Mouse (Mus musculus) CH12.LX (cell line): ENCODE data around the gene Psap.

Experiments used
- CHD1 ChIP-seq: IDR thresholded peaks from 2 replicates; pipeline ENCODE4 v1.6.1; 2012; ENCODE audit warnings: low read depth, low read length, improper control_type of control experiment, inconsistent platforms
- CTCF ChIP-seq, 2 experiments: IDR thresholded peaks in 1 of 2; conservative IDR thresholded peaks in 1 of 2; 2 replicates each; pipeline ENCODE4 v1.5.1; 2011 to 2012; ENCODE audit warnings: low read depth in 2 of 2, low read length in 2 of 2, improper control_type of control experiment in 1 of 2, inconsistent platforms in 1 of 2, mild to moderate bottlenecking in 1 of 2, moderate library complexity in 1 of 2
- ELF1 ChIP-seq: IDR thresholded peaks from 2 replicates; pipeline ENCODE4 v1.6.1; 2014; ENCODE audit warnings: low read depth, mild to moderate bottlenecking, inconsistent platforms, low read length, improper control_type of control experiment
- JUN ChIP-seq: IDR thresholded peaks from 2 replicates; pipeline ENCODE4 v1.6.1; 2011; ENCODE audit warnings: low read depth, mild to moderate bottlenecking, low read length, improper control_type of control experiment, moderate library complexity; ENCODE audit not compliant: insufficient read depth
- JUND ChIP-seq: conservative IDR thresholded peaks from 2 replicates; pipeline ENCODE4 v1.6.1; 2011; ENCODE audit warnings: low read depth, low read length, improper control_type of control experiment
- MYC ChIP-seq: IDR thresholded peaks from 2 replicates; pipeline ENCODE4 v1.6.1; 2011; ENCODE audit warnings: low read depth, mild to moderate bottlenecking, improper control_type of control experiment, low read length
- POLR2A ChIP-seq: IDR thresholded peaks from 2 replicates; pipeline ENCODE4 v1.6.1; 2011; ENCODE audit warnings: low read depth, mild to moderate bottlenecking, improper control_type of control experiment, low read length
- RAD21 ChIP-seq: IDR thresholded peaks from 2 replicates; pipeline ENCODE4 v1.6.1; 2011; ENCODE audit warnings: low read depth, mild to moderate bottlenecking, low read length, improper control_type of control experiment, moderate library complexity
- TBP ChIP-seq: conservative IDR thresholded peaks from 2 replicates; pipeline ENCODE4 v1.6.1; 2011; ENCODE audit warnings: low read depth, low read length, improper control_type of control experiment

GRCm38 (mm10) chr10:60234006-60234405, 43.4 kb upstream of the Psap start:
- peak in 1 of 2 experiments; percentile 63; a peak in 2 of 4 replicates for TF ChIP-seq CTCF (conservative IDR thresholded peaks at IDR 0.05 in 1 of 2, IDR thresholded peaks at IDR 0.05 in 1 of 2; ENCODE audit: low read depth in 2 of 2, low read length in 2 of 2)
- no peak for TF ChIP-seq POLR2A
- TF ChIP-seq JUND, result no peak
- TF ChIP-seq MYC, result no peak
- TF ChIP-seq CHD1, result no peak
- no peak for TF ChIP-seq TBP
- TF ChIP-seq ELF1, result no peak
- no peak for TF ChIP-seq JUN
- peak; percentile 68 for TF ChIP-seq RAD21
